Mouse (Mus musculus): ENCODE results near the gene Phykpl.

- no peak for TF ChIP-seq EP300 (IDR thresholded peaks at IDR 0.05; ENCODE audit: low read depth)
- no peak for TF ChIP-seq CTCF (IDR thresholded peaks at IDR 0.05; ENCODE audit: low read depth)
These were observed 64.7 kb downstream of the Phykpl start for GRCm38 (mm10) chr11:51649111-51649888.
